Mouse (Mus musculus) lung, embryonic 14.5 days (tissue): ENCODE results near the gene Il12rb2. TPM values are rescaled to one million over a fixed set of nuclear protein-coding genes. Genes with fewer than 3 reads are reported as not detected.

Experiments
- ATAC-seq: fragments of 200-750 bp; cut with Nextera tagmentation; 2 replicates; pipeline ENCODE4 v1.8.0; 2017; ENCODE audit warnings: mild to moderate bottlenecking, moderate TSS enrichment, moderate library complexity; ENCODE audit not compliant: insufficient read depth
- DNase-seq: peaks from one replicate; pipeline ENCODE4 v3.0.0-alpha.2; 2015
- H3K27ac ChIP-seq: fragments of 300-500 bp; sonication (generic); 2 replicates; pipeline ENCODE4 v1.5.1; 2014; ENCODE audit warnings: low read depth, mild to moderate bottlenecking, moderate library complexity
- H3K27me3 ChIP-seq: fragments of 300-500 bp; sonication (generic); 2 replicates; pipeline ENCODE4 v1.6.1; 2014; ENCODE audit warnings: low read length, control low read depth; ENCODE audit not compliant: insufficient read depth
- H3K36me3 ChIP-seq: fragments of 300-500 bp; sonication (generic); 2 replicates; pipeline ENCODE4 v1.6.1; 2014; ENCODE audit warnings: control low read depth; ENCODE audit not compliant: insufficient read depth
- H3K4me1 ChIP-seq: fragments of 300-500 bp; sonication (generic); 2 replicates; pipeline ENCODE4 v1.6.1; 2014; ENCODE audit warnings: antibody characterized with exemption, control low read depth; ENCODE audit not compliant: insufficient read depth
- H3K4me2 ChIP-seq: fragments of 300-500 bp; sonication (generic); 2 replicates; pipeline ENCODE4 v1.6.1; 2014; ENCODE audit warnings: mild to moderate bottlenecking
- H3K4me3 ChIP-seq: fragments of 300-500 bp; sonication (generic); 2 replicates; pipeline ENCODE4 v1.5.1; 2014; ENCODE audit warnings: low read depth, low read length
- H3K9ac ChIP-seq: fragments of 300-500 bp; sonication (generic); 2 replicates; pipeline ENCODE4 v1.6.1; 2014
- H3K9me3 ChIP-seq: fragments of 300-500 bp; sonication (generic); 2 replicates; pipeline ENCODE4 v1.6.1; 2016; ENCODE audit warnings: low read depth, low read length, control low read depth
- CTCF ChIP-seq: IDR thresholded peaks from 2 replicates; pipeline ENCODE4 v1.5.1; 2016; ENCODE audit warnings: antibody characterized with exemption, low read depth
- WGBS: fragments of 180-500 bp; shearing (Covaris S2); extraction: QIAGEN DNeasy Blood & Tissue Kit; methylation state at CpG from one replicate; pipeline ENCODE4 v1.1.7; 2014; 5-methylcytosine and 5-hydroxymethylcytosine counted together
- polyA plus RNA-seq: library from polyadenylated mRNA; unstranded; fragments of >200 nt; fragmentation: Nextera tagmentation; extraction: Ambion mirVana; gene quantifications from 2 replicates; pipeline ENCODE4 v1.2.1, GENCODE M21; 2014

The Il12rb2 gene
- polyA plus RNA-seq, 1 experiment from 2014 or later = 0.11 TPM

- DNase-seq (no peak), ATAC-seq (no peak)
- 45% methylated on average over 6 of the region's 6 CpGs for WGBS
- H3K36me3 ChIP-seq = no peaks in the 10 kb centered on the region
- H3K9me3 ChIP-seq = no peaks in the 10 kb centered on the region
- H3K4me3 ChIP-seq = no peak overlapping the region
- H3K9ac ChIP-seq = no peak overlapping the region
- H3K27ac ChIP-seq = no peak overlapping the region
- no peak overlapping the region for H3K4me2 ChIP-seq
- TF ChIP-seq CTCF = no peak
- H3K27me3 ChIP-seq = no peaks in the 10 kb centered on the region
- no peaks in the 10 kb centered on the region for H3K4me1 ChIP-seq
Observed at GRCm38 (mm10) chr6:67348065-67348464, 27.9 kb downstream of the Il12rb2 start.

- TF ChIP-seq CTCF = no peak
- Histone ChIP-seq H3K4me1 (no peaks in the 10 kb centered on the region), H3K36me3 (no peaks in the 10 kb centered on the region), H3K27ac (no peak overlapping the region), H3K9ac (no peak overlapping the region), H3K27me3 (no peaks in the 10 kb centered on the region), H3K4me2 (no peak overlapping the region), H3K9me3 (no peaks in the 10 kb centered on the region), H3K4me3 (no peak overlapping the region)
- ATAC-seq (no peak), DNase-seq (no peak)
Observed at GRCm38 (mm10) chr6:67339494-67339893, 36.5 kb downstream of the Il12rb2 start.

- H3K4me3 ChIP-seq = no peak overlapping the region
- no peak for TF ChIP-seq CTCF
Observed at GRCm38 (mm10) chr6:67337943-67338342, 38.0 kb downstream of the Il12rb2 start.

GRCm38 (mm10) chr6:67323788-67324187, 52.2 kb downstream of the Il12rb2 start:
- ATAC-seq (no peak), DNase-seq (no peak)
- no peak overlapping the region for H3K27ac ChIP-seq
- H3K9me3 ChIP-seq = no peaks in the 10 kb centered on the region
- TF ChIP-seq CTCF = no peak
- no peak overlapping the region for H3K9ac ChIP-seq
- H3K4me2 ChIP-seq = no peak overlapping the region
- no peaks in the 10 kb centered on the region for H3K27me3 ChIP-seq
- no peak overlapping the region for H3K4me3 ChIP-seq
- H3K4me1 ChIP-seq = no peaks in the 10 kb centered on the region
- no peaks in the 10 kb centered on the region for H3K36me3 ChIP-seq
- 76% methylated on average over 3 of the region's 3 CpGs for WGBS

More at GRCm38 (mm10) chr6:67337943-67338342, 38.0 kb downstream of the Il12rb2 start:
- ATAC-seq = no peak
- Histone ChIP-seq H3K36me3 (no peaks in the 10 kb centered on the region), H3K27me3 (no peaks in the 10 kb centered on the region), H3K4me1 (no peaks in the 10 kb centered on the region), H3K27ac (no peak overlapping the region), H3K4me2 (no peak overlapping the region), H3K9me3 (no peaks in the 10 kb centered on the region), H3K9ac (no peak overlapping the region)
- no peak for DNase-seq

GRCm38 (mm10) chr6:67318451-67318850, 57.5 kb downstream of the Il12rb2 start:
- DNase-seq (peak; percentile 80), ATAC-seq (peak; percentile 77)
- TF ChIP-seq CTCF = peak; percentile 75
- Histone ChIP-seq H3K9ac (no peak overlapping the region), H3K4me3 (no peak overlapping the region), H3K36me3 (no peaks in the 10 kb centered on the region), H3K27ac (no peak overlapping the region), H3K27me3 (no peaks in the 10 kb centered on the region), H3K9me3 (no peaks in the 10 kb centered on the region), H3K4me1 (no peaks in the 10 kb centered on the region), H3K4me2 (no peak overlapping the region)
- WGBS = 11% methylated on average over 10 of the region's 10 CpGs

GRCm38 (mm10) chr6:67317827-67318338, 58.1 kb downstream of the Il12rb2 start:
- Histone ChIP-seq H3K36me3 (no peaks in the 10 kb centered on the region), H3K4me3 (no peak overlapping the region), H3K27ac (no peak overlapping the region), H3K27me3 (no peaks in the 10 kb centered on the region), H3K9ac (no peak overlapping the region), H3K4me1 (no peaks in the 10 kb centered on the region), H3K4me2 (no peak overlapping the region), H3K9me3 (no peaks in the 10 kb centered on the region)
- 74% methylated on average over 8 of the region's 8 CpGs for WGBS
- ATAC-seq = no peak
- TF ChIP-seq CTCF = no peak
- DNase-seq = no peak

- 51% methylated on average over 5 of the region's 5 CpGs for WGBS
- no peak overlapping the region for H3K27ac ChIP-seq
- TF ChIP-seq CTCF = no peak
- H3K9ac ChIP-seq = no peak overlapping the region
- H3K9me3 ChIP-seq = no peaks in the 10 kb centered on the region
- DNase-seq (no peak), ATAC-seq (no peak)
- H3K4me1 ChIP-seq = no peaks in the 10 kb centered on the region
- no peak overlapping the region for H3K4me3 ChIP-seq
- no peaks in the 10 kb centered on the region for H3K36me3 ChIP-seq
- no peak overlapping the region for H3K4me2 ChIP-seq
- no peaks in the 10 kb centered on the region for H3K27me3 ChIP-seq
Observed at GRCm38 (mm10) chr6:67317068-67317467, 58.9 kb downstream of the Il12rb2 start.

- Histone ChIP-seq H3K4me1 (no peaks in the 10 kb centered on the region), H3K27ac (no peak overlapping the region), H3K4me3 (no peak overlapping the region), H3K36me3 (no peaks in the 10 kb centered on the region), H3K27me3 (no peaks in the 10 kb centered on the region), H3K9ac (no peak overlapping the region), H3K9me3 (no peaks in the 10 kb centered on the region), H3K4me2 (no peak overlapping the region)
- 70% methylated on average over 1 of the region's 1 CpGs for WGBS
- no peak for DNase-seq
- no peak for TF ChIP-seq CTCF
- no peak for ATAC-seq
Observed at GRCm38 (mm10) chr6:67314697-67315096, 61.3 kb downstream of the Il12rb2 start.
